Mouse (Mus musculus): ENCODE results near the gene Plpp6. TPM values are rescaled to one million over a fixed set of nuclear protein-coding genes. Genes with fewer than 3 reads are reported as not detected.
A peak's percentile ranks its signal among the peaks of the same experiment; 100 is the strongest.

The Plpp6 gene
- total RNA-seq (2021): 10 to 100 TPM; 18.7 to 20.9 TPM

DNA sequence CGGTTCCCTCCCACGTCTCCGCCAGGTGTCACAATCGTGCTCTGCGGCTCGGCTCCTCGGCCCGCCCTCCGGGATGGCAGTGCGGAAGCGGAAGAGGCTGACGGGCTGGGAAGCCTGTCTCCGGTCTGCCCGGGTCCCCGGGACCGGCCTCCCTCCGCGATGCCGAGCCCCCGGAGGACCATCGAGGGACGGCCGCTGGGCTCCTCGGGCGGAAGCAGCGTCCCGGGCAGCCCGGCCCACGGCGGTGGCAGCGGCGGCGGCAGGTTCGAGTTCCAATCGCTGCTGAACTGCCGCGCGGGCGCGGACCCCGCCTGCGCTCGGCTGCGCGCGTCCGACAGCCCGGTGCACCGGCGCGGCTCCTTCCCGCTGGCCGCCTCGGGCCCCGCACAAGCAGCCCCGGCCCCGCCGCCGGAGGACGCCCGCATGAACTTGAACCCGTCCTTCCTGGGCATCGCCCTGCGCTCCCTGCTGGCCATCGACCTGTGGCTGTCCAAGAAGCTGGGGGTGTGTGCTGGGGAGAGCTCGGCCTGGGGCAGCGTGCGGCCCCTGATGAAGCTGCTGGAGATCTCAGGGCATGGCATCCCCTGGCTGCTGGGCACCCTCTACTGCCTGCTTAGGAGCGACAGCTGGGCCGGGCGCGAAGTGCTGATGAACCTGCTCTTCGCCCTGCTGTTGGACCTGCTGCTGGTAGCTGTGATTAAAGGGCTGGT, at the start of gene Plpp6:
TSS of gene Plpp6 (plus strand) at position 112 of the 710 bp plus-strand sequence.
- peak; percentile 76 for DNase-seq
- intact Hi-C loops (cut with DNase I): loop anchor here (10.0 kb wide), 1 partner anchor 179 kb away; no protein-coding TSS in a partner anchor

GRCm38 (mm10) chr19:28914598-28914997, 49.2 kb upstream of the Plpp6 start:
- DNase-seq: no peak
- intact Hi-C loops (cut with DNase I): no loop called here

DNA sequence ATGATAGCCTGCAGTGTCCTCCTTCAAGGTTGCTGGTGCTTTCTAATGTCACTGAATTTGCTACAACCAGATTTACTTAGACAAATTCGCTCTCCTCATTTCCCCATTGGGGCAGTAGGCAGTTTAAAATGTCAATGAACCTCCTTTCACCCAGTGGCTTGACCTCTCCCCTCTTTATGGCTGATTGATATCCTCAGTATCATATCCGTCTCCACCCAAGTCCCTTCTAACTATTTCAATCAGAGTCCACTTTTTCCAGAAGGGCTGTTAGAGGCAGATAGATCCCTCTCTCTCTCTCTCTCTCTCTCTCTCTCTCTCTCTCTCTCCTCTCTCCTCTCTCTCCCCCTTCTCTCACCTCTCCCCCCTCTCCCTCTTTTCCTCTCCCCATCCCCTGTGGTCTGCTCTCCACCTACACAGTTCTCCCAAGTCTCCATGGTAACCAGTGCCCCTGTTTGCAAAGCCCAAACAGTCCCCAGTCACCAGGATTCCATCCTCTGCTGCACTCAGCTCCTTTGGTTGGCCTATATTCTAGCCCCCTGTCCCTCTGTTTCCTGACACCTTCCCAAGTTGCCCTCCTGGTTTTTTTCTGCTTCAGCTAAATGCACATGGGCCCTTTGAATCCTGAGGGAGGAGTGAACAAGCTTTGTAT, 48.0 kb upstream of the Plpp6 start:
- no peak for DNase-seq
- intact Hi-C loops (cut with DNase I): no loop called here

DNA sequence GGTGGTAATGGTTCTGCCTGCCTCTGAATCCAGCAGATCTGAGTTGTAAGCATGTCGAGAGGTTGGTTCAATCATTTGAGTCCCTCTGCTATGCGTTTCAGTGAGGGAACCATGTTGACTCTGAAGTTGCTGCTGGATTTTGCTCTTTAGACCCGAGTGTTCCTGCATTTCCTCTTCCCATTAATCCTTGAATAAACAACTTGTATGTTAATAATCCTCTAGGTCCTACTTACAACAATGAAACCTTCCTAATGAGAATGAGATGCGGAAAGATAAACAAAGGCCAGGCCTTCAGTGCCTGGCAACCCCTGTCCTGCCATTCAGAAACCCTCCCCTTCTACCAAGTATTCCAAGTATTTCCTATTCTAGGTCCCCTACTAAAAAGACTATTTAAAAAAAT, 47.3 kb upstream of the Plpp6 start:
- intact Hi-C loops (cut with DNase I): no loop called here
- no peak for DNase-seq

DNA sequence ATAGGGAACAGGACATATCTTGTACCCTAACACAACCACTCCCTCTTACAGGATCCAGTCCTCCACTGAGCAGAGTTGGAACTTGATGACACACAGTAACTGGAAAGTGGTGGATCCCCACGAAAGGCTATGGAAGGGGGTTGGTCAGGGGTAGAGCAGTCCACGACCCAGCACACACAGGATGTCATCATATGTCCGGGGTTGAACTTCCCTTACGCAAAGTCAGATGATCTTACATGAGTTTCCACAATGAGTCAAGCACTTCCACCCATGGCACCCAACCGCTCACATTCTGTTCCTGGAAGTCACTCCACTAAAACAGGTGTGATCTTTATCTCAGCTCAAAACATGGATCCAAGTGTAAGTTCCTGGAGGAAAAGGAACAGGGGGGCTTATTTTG, 45.9 kb upstream of the Plpp6 start:
- no peak for DNase-seq
- intact Hi-C loops (cut with DNase I): no loop called here

- intact Hi-C loops (cut with DNase I): no loop called here
- no peak for DNase-seq
These were observed 37.4 kb upstream of the Plpp6 start for GRCm38 (mm10) chr19:28926366-28926765.

- intact Hi-C loops (cut with DNase I): no loop called here
- no peak for DNase-seq
These were observed 36.4 kb upstream of the Plpp6 start for GRCm38 (mm10) chr19:28927396-28927795.

DNA sequence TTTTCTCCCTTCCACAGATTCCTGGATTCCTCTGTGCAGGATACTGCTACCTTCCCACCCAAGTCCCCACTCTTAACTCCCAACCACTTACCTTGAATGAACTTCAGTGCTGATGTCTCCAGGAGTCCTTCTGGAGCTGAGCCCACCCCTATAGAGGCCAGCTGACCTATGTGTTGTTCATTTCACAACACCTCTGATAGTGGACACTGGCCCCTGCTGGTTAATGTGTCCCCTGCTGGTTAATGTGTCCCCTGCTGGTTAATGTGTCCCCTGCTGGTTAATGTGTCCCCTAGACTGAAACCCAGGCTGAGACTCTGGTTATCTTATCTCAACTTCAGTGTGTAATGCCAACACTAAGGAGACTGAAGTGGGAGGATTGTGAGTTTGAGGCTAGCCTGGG, 34.7 kb upstream of the Plpp6 start:
- no peak for DNase-seq
- intact Hi-C loops (cut with DNase I): no loop called here

DNA sequence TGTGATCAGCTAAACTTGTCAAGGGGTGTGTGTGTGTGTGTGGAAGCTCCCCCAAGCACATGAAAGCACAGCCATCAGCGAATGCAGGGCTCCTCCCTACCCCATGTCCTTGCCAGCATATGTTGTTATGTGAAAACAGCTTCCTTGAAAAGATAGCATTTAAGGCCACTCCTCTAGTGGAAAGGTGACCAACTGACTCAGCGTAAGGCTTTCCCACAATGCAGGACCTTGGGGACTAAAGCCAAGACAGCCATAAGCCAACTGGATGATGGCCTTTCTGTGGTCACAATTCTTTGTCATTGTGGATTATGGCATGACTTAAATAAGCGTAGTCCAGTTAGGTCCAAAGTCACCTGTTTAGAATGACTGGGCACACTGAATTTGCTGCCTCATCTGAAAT, 28.9 kb upstream of the Plpp6 start:
- intact Hi-C loops (cut with DNase I): no loop called here
- DNase-seq: no peak

DNA sequence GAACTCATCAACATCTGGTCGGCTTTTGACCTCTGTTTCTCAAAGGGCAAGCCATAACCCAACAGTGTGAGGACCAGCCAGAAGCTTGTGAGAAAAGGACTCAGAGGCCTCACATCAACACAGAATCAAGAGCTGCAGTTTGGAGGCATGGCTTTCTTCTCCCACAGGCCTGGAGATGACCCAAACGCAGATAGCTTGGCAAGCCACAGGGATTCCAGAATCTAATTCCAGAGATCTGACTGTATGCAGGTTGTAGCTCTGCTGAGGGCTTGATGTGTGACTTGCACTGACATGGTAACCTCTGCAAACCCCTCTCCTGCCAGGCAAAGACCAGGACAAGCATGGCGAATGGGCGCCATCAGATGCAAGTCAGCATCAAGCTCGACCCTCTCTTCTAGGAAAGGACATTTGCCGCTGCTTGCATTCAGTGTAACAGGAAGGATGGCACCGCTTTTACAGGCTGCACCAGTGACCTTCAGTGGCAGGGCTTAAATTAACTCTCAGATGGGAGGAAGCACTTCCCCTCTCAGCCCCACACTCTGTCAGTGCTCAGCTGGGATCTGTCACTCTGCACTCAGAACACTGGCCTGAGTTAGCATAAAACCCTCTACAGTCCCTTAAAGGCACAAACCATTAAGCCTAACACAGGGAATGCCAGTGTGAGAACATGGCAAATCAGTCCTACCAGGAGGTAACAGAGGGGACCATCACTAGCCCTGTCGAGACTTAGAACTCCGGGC, 23.4 kb upstream of the Plpp6 start:
- no peak for DNase-seq
- intact Hi-C loops (cut with DNase I): no loop called here

DNA sequence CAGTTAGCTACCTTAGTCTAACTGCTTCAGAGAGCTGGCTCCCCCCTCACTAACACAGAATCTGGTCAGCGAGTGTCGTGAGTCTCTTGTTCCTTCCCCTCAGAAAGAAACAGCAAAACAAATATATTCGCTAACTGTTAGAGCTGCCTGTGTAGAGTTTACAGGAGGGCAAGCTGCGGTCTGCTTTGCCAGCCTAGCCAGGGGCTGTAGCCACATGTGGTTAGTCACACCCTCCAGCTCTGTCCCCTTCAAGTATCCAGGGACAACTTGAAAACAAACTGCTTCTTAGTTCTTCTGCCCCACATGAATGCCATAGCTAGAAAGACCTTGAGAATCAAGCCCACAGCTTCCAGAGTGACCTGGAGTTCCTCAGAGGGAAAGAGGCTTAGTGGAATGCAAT, 22.5 kb upstream of the Plpp6 start:
- intact Hi-C loops (cut with DNase I): no loop called here
- no peak for DNase-seq

DNA sequence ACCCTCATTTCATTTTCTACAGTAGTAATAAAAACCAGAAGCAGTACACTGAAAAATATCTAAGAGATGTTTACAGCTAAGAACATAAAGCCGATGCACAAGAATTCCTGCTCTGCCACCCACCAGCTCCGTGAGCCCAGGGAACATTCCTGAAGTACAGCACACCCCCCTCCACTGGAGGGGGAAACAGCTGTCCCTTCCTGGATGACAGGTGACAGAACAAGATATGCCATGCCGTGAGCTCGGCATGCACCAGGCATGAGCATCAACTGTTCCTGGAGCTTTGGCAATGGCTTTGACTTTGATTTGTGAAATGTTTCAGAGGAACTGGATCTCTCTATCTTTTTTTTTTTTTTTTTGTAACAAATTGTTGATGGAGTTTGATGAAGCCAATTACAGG, 17.0 kb upstream of the Plpp6 start:
- no peak for DNase-seq
- intact Hi-C loops (cut with DNase I): no loop called here

DNA sequence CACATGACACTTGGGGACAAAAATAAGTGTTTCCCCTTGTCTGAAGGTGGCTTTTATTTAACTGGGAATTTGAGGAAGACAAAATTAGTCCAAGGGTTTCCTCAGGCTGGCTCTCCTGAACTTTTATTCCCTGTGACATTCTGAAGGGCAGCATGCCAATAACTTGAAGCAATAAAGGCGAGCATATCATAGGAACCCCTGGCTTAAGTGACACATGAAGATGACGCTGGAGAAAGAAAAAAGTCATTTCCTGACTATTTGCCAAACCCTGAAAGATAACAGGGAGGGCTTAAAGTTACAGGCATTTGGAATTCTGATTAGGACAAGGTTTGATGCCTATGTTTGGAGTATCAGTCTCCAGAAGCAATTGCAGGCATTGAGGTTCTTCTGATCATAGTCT, 16.4 kb upstream of the Plpp6 start:
- intact Hi-C loops (cut with DNase I): no loop called here
- DNase-seq: no peak

- intact Hi-C loops (cut with DNase I): no loop called here
- DNase-seq: no peak
These were observed 12.5 kb upstream of the Plpp6 start for GRCm38 (mm10) chr19:28951251-28951650.

DNA sequence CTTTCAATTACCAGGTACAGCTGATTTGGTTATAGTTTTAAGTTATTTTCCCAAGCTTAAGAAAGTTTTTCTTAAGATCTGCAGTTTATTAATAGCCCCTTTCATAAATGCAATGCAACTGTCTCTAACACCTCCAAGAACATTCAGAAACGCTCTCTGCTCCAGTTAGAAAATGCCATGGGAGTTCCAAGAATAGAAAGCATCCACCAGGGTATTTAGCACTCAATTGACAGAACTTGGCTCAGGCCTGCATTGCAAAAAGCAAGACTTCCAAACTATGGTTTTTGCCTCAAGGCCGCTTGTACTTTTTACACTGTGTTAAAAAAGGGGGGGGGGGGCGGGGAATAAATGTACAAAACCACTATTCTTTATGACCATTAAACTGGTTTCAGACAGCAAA, 640 bp upstream of the Plpp6 start:
- no peak for DNase-seq
- intact Hi-C loops (cut with DNase I): loop anchor here (10.0 kb wide), 1 partner anchor 178 kb away; no protein-coding TSS in a partner anchor

DNA sequence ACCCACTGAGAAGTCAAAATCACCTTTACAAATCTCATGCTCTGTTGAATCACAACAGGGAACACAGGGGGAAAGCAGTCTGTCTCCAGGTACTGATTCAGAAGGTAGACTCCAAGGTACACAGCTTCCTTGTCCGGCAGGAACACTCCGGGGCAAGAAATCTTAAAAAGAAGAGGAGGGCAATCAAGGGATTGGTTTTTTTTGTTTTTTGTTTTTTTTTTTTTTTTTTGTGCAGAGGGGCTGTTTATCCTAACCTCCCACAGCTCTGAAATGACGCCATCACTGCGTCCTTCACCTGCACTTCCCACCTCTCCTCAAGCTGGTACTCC, 276 bp upstream of the Plpp6 start:
- intact Hi-C loops (cut with DNase I): loop anchor here (10.0 kb wide), 1 partner anchor 179 kb away; no protein-coding TSS in a partner anchor

GRCm38 (mm10) chr19:28964552-28964903, 775 bp downstream of the Plpp6 start:
- intact Hi-C loops (cut with DNase I): loop anchor here (10.0 kb wide), 1 partner anchor 180 kb away; no protein-coding TSS in a partner anchor
- DNase-seq: no peak

More for the DNA sequence above, 276 bp upstream of the Plpp6 start:
- no peak for DNase-seq

GRCm38 (mm10) chr19:28967652-28968051, 3.9 kb downstream of the Plpp6 start, which contains the start of gene 4430402I18Rik:
Gene 4430402I18Rik, minus strand, starts transcription at chr19:28967800.
- intact Hi-C loops (cut with DNase I): loop anchor here (10.0 kb wide), 1 partner anchor 183 kb away; no protein-coding TSS in a partner anchor
- DNase-seq: peak; percentile 16

GRCm38 (mm10) chr19:28968178-28968577, 4.4 kb downstream of the Plpp6 start:
- intact Hi-C loops (cut with DNase I): loop anchor here (10.0 kb wide), 1 partner anchor 183 kb away; no protein-coding TSS in a partner anchor
- DNase-seq: no peak

- intact Hi-C loops (cut with DNase I): loop anchor here (10.0 kb wide), 1 partner anchor 184 kb away; no protein-coding TSS in a partner anchor
These were observed 5.5 kb downstream of the Plpp6 start for GRCm38 (mm10) chr19:28969231-28969630.

DNA sequence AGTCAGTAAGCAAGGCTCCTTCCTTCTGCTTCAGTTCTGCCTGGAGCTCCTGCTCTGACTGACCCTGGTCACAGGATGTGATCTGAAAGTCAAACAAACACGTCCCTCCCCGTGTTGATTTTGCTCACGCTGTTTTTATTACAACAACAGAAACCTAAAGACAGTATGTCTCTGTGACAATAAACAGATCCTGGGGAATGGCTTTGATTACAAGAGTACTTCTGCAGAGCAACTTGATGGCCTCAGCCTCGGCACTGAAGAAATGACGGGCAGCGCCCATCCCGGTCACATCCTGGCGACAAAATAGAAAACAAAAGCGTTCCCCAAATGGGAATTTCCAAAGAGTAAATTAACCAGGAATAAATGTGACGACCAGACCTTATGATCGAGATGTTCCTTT, 6.5 kb downstream of the Plpp6 start:
- intact Hi-C loops (cut with DNase I): loop anchor here (10.0 kb wide), 1 partner anchor 385 kb away; no protein-coding TSS in a partner anchor

More at GRCm38 (mm10) chr19:28969231-28969630, 5.5 kb downstream of the Plpp6 start:
- DNase-seq: no peak

More for the DNA sequence above, 6.5 kb downstream of the Plpp6 start:
- no peak for DNase-seq

Measured in left cerebral cortex, postnatal 4 days (tissue).